Mouse (Mus musculus) MEL (cell line): ENCODE results near the gene Stard10.

ENCODE experiments used
- HCFC1 ChIP-seq: IDR thresholded peaks from 2 replicates; pipeline ENCODE4 v1.6.1; 2012; ENCODE audit warnings: low read depth, mild to moderate bottlenecking, inconsistent platforms, low read length, improper control_type of control experiment, moderate library complexity
- ZMIZ1 ChIP-seq: IDR thresholded peaks from 2 replicates; pipeline ENCODE4 v1.6.1; 2012; ENCODE audit warnings: low read depth, mild to moderate bottlenecking, inconsistent platforms, low read length, improper control_type of control experiment, moderate library complexity

DNA sequence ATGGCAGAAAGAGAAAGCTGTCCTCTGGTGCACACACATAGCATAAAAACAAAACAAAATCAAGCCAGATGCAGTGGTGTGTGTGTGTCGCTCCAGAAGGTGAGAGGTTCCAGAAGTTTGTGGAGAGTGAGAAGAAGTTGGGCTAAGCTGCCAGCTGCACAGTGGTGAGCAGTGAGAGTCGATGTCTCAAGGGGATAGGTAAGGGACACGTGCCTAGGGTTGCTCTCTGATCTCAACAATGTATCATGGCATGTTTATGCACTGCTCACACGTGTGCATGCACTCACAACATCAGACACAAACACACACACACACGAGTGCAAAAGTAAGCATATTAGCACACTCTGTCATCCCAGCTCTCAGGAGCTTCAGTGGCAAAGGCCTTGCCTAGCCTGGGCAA lies 47.0 kb downstream of the Stard10 start:
- TF ChIP-seq HCFC1 (no peak), ZMIZ1 (no peak)
